Mouse (Mus musculus): ENCODE data around the gene Olfr115. TPM values are rescaled to one million over a fixed set of nuclear protein-coding genes. Genes with fewer than 3 reads are reported as not detected.

Olfr115 gene
- polyA plus RNA-seq (2015; fragmentation: Nextera tagmentation; extraction: Ambion mirVana): not detected in 2 replicates

DNA sequence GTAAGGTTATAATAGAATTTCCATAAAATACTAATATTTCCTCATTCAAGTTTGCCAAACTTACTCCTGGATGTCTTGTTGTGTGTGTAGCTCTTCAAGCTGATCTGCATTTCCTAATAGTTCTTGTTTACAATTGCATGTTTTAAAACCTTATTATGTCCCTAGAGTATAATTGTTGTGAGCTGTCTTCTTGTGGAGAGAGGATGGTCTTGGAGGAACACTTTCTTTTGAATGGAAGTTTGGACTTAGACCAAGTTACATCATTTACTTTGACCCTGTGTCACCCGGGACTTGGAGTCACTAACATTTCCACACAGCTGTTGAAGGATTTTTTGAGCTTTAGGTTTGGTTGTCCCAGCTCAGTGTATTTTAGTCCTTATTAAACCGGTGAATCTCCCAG lies at the start of gene Olfr115, which contains the start of gene Olfr116:
Gene Olfr115 (minus strand): TSS at position 101 of the 400 bp plus-strand sequence.
Gene Olfr116 (minus strand): TSS at position 191 of the 400 bp plus-strand sequence.
- WGBS: 80% methylated on average over 2 of the region's 2 CpGs
- H3K27ac ChIP-seq: no peak within 1 kb of the TSS
- no peaks in the 10 kb centered on the region for H3K36me3 ChIP-seq

DNA sequence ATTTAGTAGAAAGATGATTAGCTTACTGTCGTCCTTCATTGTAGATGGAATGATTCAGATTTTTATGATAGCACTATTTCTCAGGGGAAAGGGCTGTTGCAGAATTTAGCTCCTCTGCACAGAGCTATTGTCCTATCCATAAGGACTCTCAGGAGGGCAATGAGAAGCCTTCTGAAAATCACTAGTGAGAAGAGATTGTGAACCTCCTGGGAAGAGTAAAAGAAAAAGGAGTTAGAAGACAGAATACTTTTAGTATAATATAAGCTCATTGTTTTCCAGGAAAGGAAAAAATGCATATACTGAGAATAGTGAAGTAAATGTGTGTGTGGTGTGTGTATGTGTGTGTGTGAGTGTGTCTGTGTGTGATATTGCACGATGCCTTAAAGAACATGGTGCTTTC lies 39.8 kb upstream of the Olfr115 start, which contains the start of gene Olfr118:
Gene Olfr118 (plus strand): TSS at position 301 of the 400 bp plus-strand sequence.
- no peak within 1 kb of the TSS for H3K9ac ChIP-seq

More for the DNA sequence above, at the start of gene Olfr115, which contains the start of gene Olfr116:
- Histone ChIP-seq H3K4me2 (replicated peaks) (no peak within 1 kb of the TSS), H3K4me1 (no peaks in the 10 kb centered on the region), H3K4me3 (no peak within 1 kb of the TSS), H3K9me3 (no peaks in the 10 kb centered on the region), H3K9ac (no peak within 1 kb of the TSS), H3K27me3 (no peaks in the 10 kb centered on the region)
- ATAC-seq (ENCODE audit: low FRiP score, low read depth): no peak

DNA sequence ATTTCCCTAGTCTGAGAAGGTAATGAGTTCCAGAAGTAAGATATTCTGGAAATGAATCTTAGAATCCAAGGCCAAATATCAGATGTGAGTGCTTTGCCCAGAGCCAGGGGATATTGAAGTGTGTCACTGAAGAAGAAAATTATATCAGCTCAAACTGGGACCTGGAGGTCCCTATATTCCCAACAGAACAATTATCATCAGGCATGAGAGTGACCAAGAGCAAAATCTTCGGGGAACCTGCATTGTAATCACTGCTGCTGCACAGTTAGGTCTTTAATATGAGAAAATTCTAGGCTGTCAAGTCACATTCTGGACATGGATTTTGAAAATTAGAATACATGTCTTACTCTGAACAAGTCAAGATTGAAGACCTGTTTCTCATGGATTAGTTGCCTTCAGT lies 36.8 kb upstream of the Olfr115 start, which contains the start of gene Olfr117:
Gene Olfr117 (minus strand): TSS at position 101 of the 400 bp plus-strand sequence.
- Histone ChIP-seq H3K27me3 (no peaks in the 10 kb centered on the region), H3K27ac (no peak within 1 kb of the TSS), H3K36me3 (no peaks in the 10 kb centered on the region), H3K9me3 (no peaks in the 10 kb centered on the region), H3K9ac (no peak within 1 kb of the TSS), H3K4me1 (no peaks in the 10 kb centered on the region), H3K4me3 (no peak within 1 kb of the TSS), H3K4me2 (replicated peaks) (no peak within 1 kb of the TSS)
- 74% methylated on average over 1 of the region's 1 CpGs for WGBS
- ATAC-seq (ENCODE audit: low FRiP score, low read depth): no peak

More for the DNA sequence above, 39.8 kb upstream of the Olfr115 start, which contains the start of gene Olfr118:
- no peaks in the 10 kb centered on the region for H3K9me3 ChIP-seq
- H3K27ac ChIP-seq: no peak within 1 kb of the TSS
- H3K4me1 ChIP-seq: no peaks in the 10 kb centered on the region
- WGBS: 74% methylated on average over 2 of the region's 2 CpGs
- H3K4me3 ChIP-seq: no peak within 1 kb of the TSS
- H3K4me2 ChIP-seq (replicated peaks): no peak within 1 kb of the TSS
- H3K27me3 ChIP-seq: no peaks in the 10 kb centered on the region
- ATAC-seq (ENCODE audit: low FRiP score, low read depth): no peak
- no peaks in the 10 kb centered on the region for H3K36me3 ChIP-seq

DNA sequence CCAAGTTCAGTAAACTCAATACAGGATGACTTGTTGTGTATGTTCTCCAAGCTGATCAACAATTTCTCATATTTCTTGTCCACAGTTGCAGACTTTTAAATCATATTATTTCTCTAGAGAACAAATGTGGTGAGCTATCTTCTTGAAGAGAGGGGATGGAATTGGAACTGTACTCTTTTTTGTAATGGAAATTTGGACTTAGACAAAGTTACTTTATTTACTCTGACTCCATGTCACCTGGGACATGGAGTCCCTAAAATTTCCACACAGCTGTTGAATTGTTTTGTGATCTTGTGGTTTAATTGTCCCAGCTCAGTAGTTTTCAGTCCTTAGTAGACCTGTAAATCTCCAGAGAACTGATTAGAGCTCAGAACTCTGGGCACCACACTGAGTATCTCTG lies 34.3 kb downstream of the Olfr115 start, which contains the start of gene Olfr114:
Gene Olfr114 (minus strand): TSS at position 101 of the 400 bp plus-strand sequence.
- no peak for ATAC-seq (ENCODE audit: low FRiP score, low read depth)
- H3K9me3 ChIP-seq: no peaks in the 10 kb centered on the region
- no peak within 1 kb of the TSS for H3K27ac ChIP-seq
- no peaks in the 10 kb centered on the region for H3K27me3 ChIP-seq
- H3K36me3 ChIP-seq: no peaks in the 10 kb centered on the region
- H3K4me3 ChIP-seq: no peak within 1 kb of the TSS
- no peak within 1 kb of the TSS for H3K9ac ChIP-seq
- no peak within 1 kb of the TSS for H3K4me2 ChIP-seq (replicated peaks)
- H3K4me1 ChIP-seq: no peaks in the 10 kb centered on the region

DNA sequence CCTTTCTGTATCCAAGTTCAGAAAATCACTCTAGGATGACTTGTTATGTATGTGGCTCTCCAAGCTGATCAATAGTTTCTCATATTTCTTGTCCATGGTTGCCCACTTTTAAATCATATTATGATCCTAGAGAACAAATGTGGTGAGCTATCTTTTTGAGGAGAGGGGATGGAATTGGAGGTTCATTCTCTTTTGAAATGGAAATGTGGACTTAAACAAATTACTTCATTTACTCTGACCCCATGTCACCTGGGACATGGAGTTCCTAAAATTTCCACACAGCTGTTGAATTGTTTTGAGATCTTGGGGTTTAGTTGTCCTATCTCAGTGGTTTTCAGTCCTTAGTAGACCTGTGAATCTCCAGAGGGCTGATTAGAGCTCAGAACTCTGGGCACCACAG lies 49.3 kb downstream of the Olfr115 start, which contains the start of gene Olfr113:
Gene Olfr113 (minus strand): TSS at position 101 of the 400 bp plus-strand sequence.
- ATAC-seq (ENCODE audit: low FRiP score, low read depth): no peak
- no peak within 1 kb of the TSS for H3K9ac ChIP-seq
- no peaks in the 10 kb centered on the region for H3K4me1 ChIP-seq
- no peaks in the 10 kb centered on the region for H3K9me3 ChIP-seq
- no peaks in the 10 kb centered on the region for H3K36me3 ChIP-seq
- no peaks in the 10 kb centered on the region for H3K27me3 ChIP-seq
- H3K4me2 ChIP-seq (replicated peaks): no peak within 1 kb of the TSS
- no peak within 1 kb of the TSS for H3K4me3 ChIP-seq
- no peak within 1 kb of the TSS for H3K27ac ChIP-seq

DNA sequence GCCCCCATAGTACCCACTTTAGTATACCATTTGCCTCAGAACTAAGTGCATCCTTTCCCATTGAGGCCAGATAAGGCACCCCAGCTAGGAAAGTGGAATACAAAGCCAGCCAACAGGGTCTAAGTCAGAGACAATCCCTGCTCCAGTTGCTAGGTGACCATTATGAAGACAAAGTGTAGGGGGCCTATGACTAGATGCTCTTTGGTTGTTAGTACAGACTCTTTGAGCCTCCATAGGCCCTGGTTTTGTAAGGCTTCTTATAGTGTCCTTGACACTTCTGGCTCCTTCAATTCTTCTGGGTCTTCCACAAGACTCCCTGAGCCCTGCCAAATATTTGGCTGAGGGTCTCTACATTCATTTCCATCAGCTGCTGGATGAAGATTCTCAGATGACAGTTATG lies 57.6 kb downstream of the Olfr115 start, which contains the start of gene Olfr112:
Gene Olfr112 (minus strand): TSS at position 101 of the 400 bp plus-strand sequence.
- no peaks in the 10 kb centered on the region for H3K9me3 ChIP-seq
- H3K4me2 ChIP-seq (replicated peaks): no peak within 1 kb of the TSS

More for the DNA sequence above, 57.6 kb downstream of the Olfr115 start, which contains the start of gene Olfr112:
- ATAC-seq (ENCODE audit: low FRiP score, low read depth): no peak
- H3K9ac ChIP-seq: no peak within 1 kb of the TSS
- no peaks in the 10 kb centered on the region for H3K36me3 ChIP-seq
- H3K27ac ChIP-seq: no peak within 1 kb of the TSS
- H3K4me1 ChIP-seq: no peaks in the 10 kb centered on the region
- H3K4me3 ChIP-seq: no peak within 1 kb of the TSS
- no peaks in the 10 kb centered on the region for H3K27me3 ChIP-seq

Other genes starting within 250 kb of the Olfr115 start
- gene Olfr105-ps, start 248.1 kb downstream of the Olfr115 start, polyA plus RNA-seq (2015; fragmentation: Nextera tagmentation; extraction: Ambion mirVana): not detected in 2 replicates
- not detected in 2 replicates for gene Olfr106-ps, start 236.7 kb downstream of the Olfr115 start, polyA plus RNA-seq (2015; fragmentation: Nextera tagmentation; extraction: Ambion mirVana)
- gene Olfr107, start 227.9 kb downstream of the Olfr115 start, polyA plus RNA-seq (2015; fragmentation: Nextera tagmentation; extraction: Ambion mirVana): 0.04 TPM in 1 of 2 replicates, not detected in the other
- not detected in 2 replicates for gene Olfr108, start 181.6 kb downstream of the Olfr115 start, polyA plus RNA-seq (2015; fragmentation: Nextera tagmentation; extraction: Ambion mirVana)
- gene Olfr109, start 168.2 kb downstream of the Olfr115 start, polyA plus RNA-seq (2015; fragmentation: Nextera tagmentation; extraction: Ambion mirVana): not detected in 2 replicates
- gene H2-M2, start 143.6 kb downstream of the Olfr115 start, polyA plus RNA-seq (2015; fragmentation: Nextera tagmentation; extraction: Ambion mirVana): not detected in 2 replicates
- not detected in 2 replicates for gene Olfr110, start 134.6 kb downstream of the Olfr115 start, polyA plus RNA-seq (2015; fragmentation: Nextera tagmentation; extraction: Ambion mirVana)
- not detected in 2 replicates for gene Olfr111, start 119.1 kb downstream of the Olfr115 start, polyA plus RNA-seq (2015; fragmentation: Nextera tagmentation; extraction: Ambion mirVana)
- not detected in 2 replicates for gene Olfr112, start 57.7 kb downstream of the Olfr115 start, polyA plus RNA-seq (2015; fragmentation: Nextera tagmentation; extraction: Ambion mirVana)
- not detected in 2 replicates for gene Olfr113, start 49.4 kb downstream of the Olfr115 start, polyA plus RNA-seq (2015; fragmentation: Nextera tagmentation; extraction: Ambion mirVana)
- gene Olfr114, start 34.4 kb downstream of the Olfr115 start, polyA plus RNA-seq (2015; fragmentation: Nextera tagmentation; extraction: Ambion mirVana): not detected in 2 replicates
- not detected in 2 replicates for gene Olfr116, start 90 bp upstream of the Olfr115 start, polyA plus RNA-seq (2015; fragmentation: Nextera tagmentation; extraction: Ambion mirVana)
- not detected in 2 replicates for gene Olfr117, start 36.7 kb upstream of the Olfr115 start, polyA plus RNA-seq (2015; fragmentation: Nextera tagmentation; extraction: Ambion mirVana)
- not detected in 2 replicates for gene Olfr118, start 39.9 kb upstream of the Olfr115 start, polyA plus RNA-seq (2015; fragmentation: Nextera tagmentation; extraction: Ambion mirVana)
- not detected in 2 replicates for gene Olfr119, start 69.5 kb upstream of the Olfr115 start, polyA plus RNA-seq (2015; fragmentation: Nextera tagmentation; extraction: Ambion mirVana)
- not detected in 2 replicates for gene Olfr120, start 94.7 kb upstream of the Olfr115 start, polyA plus RNA-seq (2015; fragmentation: Nextera tagmentation; extraction: Ambion mirVana)
- gene Olfr121, start 121.7 kb upstream of the Olfr115 start, polyA plus RNA-seq (2015; fragmentation: Nextera tagmentation; extraction: Ambion mirVana): not detected in 2 replicates
- not detected in 2 replicates for gene Olfr122, start 141.5 kb upstream of the Olfr115 start, polyA plus RNA-seq (2015; fragmentation: Nextera tagmentation; extraction: Ambion mirVana)
- gene Olfr123, start 166.4 kb upstream of the Olfr115 start, polyA plus RNA-seq (2015; fragmentation: Nextera tagmentation; extraction: Ambion mirVana): not detected in 2 replicates
- not detected in 2 replicates for gene Olfr124, start 172.8 kb upstream of the Olfr115 start, polyA plus RNA-seq (2015; fragmentation: Nextera tagmentation; extraction: Ambion mirVana)
- gene Olfr125, start 205.8 kb upstream of the Olfr115 start, polyA plus RNA-seq (2015; fragmentation: Nextera tagmentation; extraction: Ambion mirVana): not detected in 2 replicates
- gene Olfr126, start 220.4 kb upstream of the Olfr115 start, polyA plus RNA-seq (2015; fragmentation: Nextera tagmentation; extraction: Ambion mirVana): not detected in 2 replicates